Mouse (Mus musculus) heart, embryonic 14.5 days (tissue): ENCODE measurements around the gene Ston2. TPM values are rescaled to one million over a fixed set of nuclear protein-coding genes. Genes with fewer than 3 reads are reported as not detected.

Experiments used
- ATAC-seq: fragments of 200-750 bp; cut with Nextera tagmentation; 2 replicates; pipeline ENCODE4 v1.8.0; 2017; ENCODE audit warnings: low read depth, moderate TSS enrichment; ENCODE audit not compliant: insufficient number of reproducible peaks, insufficient read depth, low FRiP score
- H3K27ac ChIP-seq, 2 experiments: fragments of 200-500 bp in 1 of 2; fragments of 300-500 bp in 1 of 2; sonication (generic) in 1 of 2; replicated peaks in 1 of 2; 2 replicates each; pipeline ENCODE4 v1.5.1; 2012 to 2014; ENCODE audit warnings: low read depth in 2 of 2, low read length in 2 of 2, control low read depth in 1 of 2, mild to moderate bottlenecking in 1 of 2, mixed read lengths in 1 of 2; ENCODE audit not compliant: control insufficient read depth in 1 of 2, insufficient read depth in 1 of 2
- H3K27me3 ChIP-seq: fragments of 300-500 bp; sonication (generic); 2 replicates; pipeline ENCODE4 v1.6.1; 2014; ENCODE audit warnings: mild to moderate bottlenecking, low read length, control low read depth; ENCODE audit not compliant: control insufficient read depth, insufficient read depth
- H3K36me3 ChIP-seq: fragments of 300-500 bp; sonication (generic); 2 replicates; pipeline ENCODE4 v1.6.1; 2014; ENCODE audit warnings: mild to moderate bottlenecking, control low read depth, low read length, mixed read lengths; ENCODE audit not compliant: control insufficient read depth, insufficient read depth
- H3K4me1 ChIP-seq, 2 experiments: fragments of 200-500 bp in 1 of 2; fragments of 300-500 bp in 1 of 2; sonication (generic) in 1 of 2; 2 replicates each; pipeline ENCODE4 v1.6.1; 2012 to 2014; ENCODE audit warnings: low read length in 2 of 2, control low read depth in 1 of 2, mixed read lengths in 1 of 2; ENCODE audit not compliant: control insufficient read depth in 2 of 2, insufficient read depth in 2 of 2
- H3K4me2 ChIP-seq: fragments of 300-500 bp; sonication (generic); 2 replicates; pipeline ENCODE4 v1.6.1; 2014; ENCODE audit warnings: mild to moderate bottlenecking, low read length
- H3K4me3 ChIP-seq, 2 experiments: fragments of 200-500 bp in 1 of 2; fragments of 300-500 bp in 1 of 2; sonication (generic) in 1 of 2; 2 replicates each; pipeline ENCODE4 v1.5.1; 2012 to 2014; ENCODE audit warnings: low read length in 2 of 2, mild to moderate bottlenecking in 2 of 2, control low read depth in 1 of 2, low read depth in 1 of 2, moderate library complexity in 1 of 2; ENCODE audit not compliant: control insufficient read depth in 1 of 2, insufficient read depth in 1 of 2
- H3K9ac ChIP-seq: fragments of 300-500 bp; sonication (generic); 2 replicates; pipeline ENCODE4 v1.6.1; 2014; ENCODE audit warnings: mild to moderate bottlenecking, low read length
- H3K9me3 ChIP-seq: fragments of 300-500 bp; sonication (generic); 2 replicates; pipeline ENCODE4 v1.6.1; 2016; ENCODE audit warnings: low read length, control low read depth; ENCODE audit not compliant: control insufficient read depth
- WGBS: fragments of 180-500 bp; shearing (Covaris S2); extraction: QIAGEN DNeasy Blood & Tissue Kit; methylation state at CpG from one replicate; pipeline ENCODE4 v1.1.7; 2014; 5-methylcytosine and 5-hydroxymethylcytosine counted together
- polyA plus RNA-seq: library from polyadenylated mRNA; unstranded; fragments of >200 nt; fragmentation: Nextera tagmentation; extraction: Ambion mirVana; gene quantifications from 2 replicates; pipeline ENCODE4 v1.2.1, GENCODE M21; 2014

Ston2 gene
- polyA plus RNA-seq, 1 experiment from 2014 or later = 1.5 TPM

GRCm38 (mm10) chr12:91668529-91669245 lies 119.5 kb downstream of the Ston2 start:
- Histone ChIP-seq H3K27ac (no peak overlapping the region), H3K4me2 (no peak overlapping the region), H3K4me3 (no peak overlapping the region), H3K4me1 (peaks cover 6 to 14% of the 10 kb centered on the region in 2 experiments), H3K36me3 (no peaks in the 10 kb centered on the region), H3K9me3 (no peaks in the 10 kb centered on the region), H3K9ac (no peak overlapping the region), H3K27me3 (no peaks in the 10 kb centered on the region)
- 45% methylated on average over 16 of the region's 16 CpGs for WGBS
- no peak for ATAC-seq

- 31% methylated on average over 7 of the region's 7 CpGs for WGBS
- no peak for ATAC-seq
- Histone ChIP-seq H3K9ac (no peak overlapping the region), H3K4me1 (peaks cover 6 to 14% of the 10 kb centered on the region in 2 experiments), H3K4me2 (no peak overlapping the region), H3K27me3 (no peaks in the 10 kb centered on the region), H3K9me3 (no peaks in the 10 kb centered on the region), H3K4me3 (no peak overlapping the region), H3K27ac (no peak overlapping the region), H3K36me3 (no peaks in the 10 kb centered on the region)
Measured at GRCm38 (mm10) chr12:91667741-91668140, 120.4 kb downstream of the Ston2 start.

GRCm38 (mm10) chr12:91666607-91667006 lies 121.6 kb downstream of the Ston2 start:
- Histone ChIP-seq H3K27ac (no peak overlapping the region), H3K36me3 (no peaks in the 10 kb centered on the region), H3K4me1 (peaks cover 6 to 14% of the 10 kb centered on the region in 2 experiments), H3K9me3 (no peaks in the 10 kb centered on the region), H3K4me2 (no peak overlapping the region), H3K9ac (no peak overlapping the region), H3K4me3 (no peak overlapping the region), H3K27me3 (no peaks in the 10 kb centered on the region)
- ATAC-seq = no peak
- WGBS = 89% methylated on average over 3 of the region's 3 CpGs

GRCm38 (mm10) chr12:91665431-91665830 lies 122.8 kb downstream of the Ston2 start:
- Histone ChIP-seq H3K4me3 (no peak overlapping the region), H3K9me3 (no peaks in the 10 kb centered on the region), H3K4me1 (peaks cover 6 to 14% of the 10 kb centered on the region in 2 experiments), H3K9ac (no peak overlapping the region), H3K4me2 (no peak overlapping the region), H3K27me3 (no peaks in the 10 kb centered on the region), H3K27ac (no peak overlapping the region), H3K36me3 (no peaks in the 10 kb centered on the region)
- ATAC-seq = no peak
- 78% methylated on average over 5 of the region's 5 CpGs for WGBS

- Histone ChIP-seq H3K9me3 (no peaks in the 10 kb centered on the region), H3K4me1 (peaks cover 2 to 10% of the 10 kb centered on the region in 2 experiments), H3K27me3 (no peaks in the 10 kb centered on the region), H3K4me2 (no peak overlapping the region), H3K4me3 (no peak overlapping the region), H3K36me3 (no peaks in the 10 kb centered on the region), H3K27ac (no peak overlapping the region), H3K9ac (no peak overlapping the region)
- ATAC-seq = no peak
- WGBS = 71% methylated on average over 6 of the region's 6 CpGs
Measured at GRCm38 (mm10) chr12:91663260-91663659, 124.9 kb downstream of the Ston2 start.

GRCm38 (mm10) chr12:91662844-91663243 lies 125.3 kb downstream of the Ston2 start:
- ATAC-seq = no peak
- Histone ChIP-seq H3K9ac (no peak overlapping the region), H3K27ac (no peak overlapping the region), H3K9me3 (no peaks in the 10 kb centered on the region), H3K4me2 (no peak overlapping the region), H3K36me3 (no peaks in the 10 kb centered on the region), H3K27me3 (no peaks in the 10 kb centered on the region), H3K4me1 (peaks cover 2 to 6% of the 10 kb centered on the region in 2 experiments), H3K4me3 (no peak overlapping the region)
- 84% methylated on average over 4 of the region's 4 CpGs for WGBS

- Histone ChIP-seq H3K36me3 (no peaks in the 10 kb centered on the region), H3K27me3 (no peaks in the 10 kb centered on the region), H3K9ac (no peak overlapping the region), H3K4me3 (no peak overlapping the region), H3K9me3 (no peaks in the 10 kb centered on the region), H3K4me2 (no peak overlapping the region), H3K27ac (no peak overlapping the region), H3K4me1 (no peaks in the 10 kb centered on the region)
- no peak for ATAC-seq
- 86% methylated on average over 12 of the region's 12 CpGs for WGBS
Measured at GRCm38 (mm10) chr12:91660640-91661417, 127.4 kb downstream of the Ston2 start.
